Mouse (Mus musculus): ENCODE results near the gene Gm973.

DNA sequence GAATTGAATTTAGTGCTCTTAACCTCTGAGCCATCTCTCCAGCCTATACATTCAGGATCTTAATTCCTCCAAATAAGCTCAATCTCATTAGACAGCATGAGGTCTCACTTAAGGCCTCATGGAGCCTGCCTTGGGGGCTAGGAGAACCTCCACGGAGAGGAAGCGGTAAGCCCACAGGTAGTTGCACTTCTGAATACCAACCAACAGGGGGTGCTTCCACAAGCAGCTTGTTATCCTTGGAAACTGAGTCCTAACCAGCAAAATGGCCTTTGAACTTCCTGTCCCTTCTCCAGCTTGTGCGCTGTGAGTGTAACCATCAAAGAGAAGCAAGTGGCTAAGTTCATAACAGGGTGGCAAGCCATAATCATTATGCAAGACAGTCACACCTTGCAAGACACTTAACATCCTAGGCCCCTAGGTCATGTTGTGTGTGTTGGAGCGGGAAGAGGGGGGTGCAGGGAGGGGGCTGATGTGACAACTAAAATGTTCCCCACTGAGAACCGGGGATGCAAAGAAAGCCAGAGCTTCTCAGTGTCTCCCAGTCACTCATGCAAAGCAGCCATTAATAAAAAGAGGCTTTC is 7.4 kb downstream of the Gm973 start:
- TF ChIP-seq CTCF (conservative IDR thresholded peaks at IDR 0.05; ENCODE audit: insufficient read depth, insufficient read length, low read depth, low read length) = 0 out of 2 replicates have a peak, but pooled peaks have one; percentile 3
- no peak for TF ChIP-seq POLR2A (IDR thresholded peaks at IDR 0.05; ENCODE audit: low read depth, low read length)
